Mouse (Mus musculus) brain, embryonic 18.5 days (tissue): ENCODE data around the gene Lmna.

ENCODE experiments used
- DNase-seq: peaks from one replicate; pipeline ENCODE4 v3.0.0-alpha.2; 2012; ENCODE audit warnings: low read depth, low spot score

The Lmna gene

DNA sequence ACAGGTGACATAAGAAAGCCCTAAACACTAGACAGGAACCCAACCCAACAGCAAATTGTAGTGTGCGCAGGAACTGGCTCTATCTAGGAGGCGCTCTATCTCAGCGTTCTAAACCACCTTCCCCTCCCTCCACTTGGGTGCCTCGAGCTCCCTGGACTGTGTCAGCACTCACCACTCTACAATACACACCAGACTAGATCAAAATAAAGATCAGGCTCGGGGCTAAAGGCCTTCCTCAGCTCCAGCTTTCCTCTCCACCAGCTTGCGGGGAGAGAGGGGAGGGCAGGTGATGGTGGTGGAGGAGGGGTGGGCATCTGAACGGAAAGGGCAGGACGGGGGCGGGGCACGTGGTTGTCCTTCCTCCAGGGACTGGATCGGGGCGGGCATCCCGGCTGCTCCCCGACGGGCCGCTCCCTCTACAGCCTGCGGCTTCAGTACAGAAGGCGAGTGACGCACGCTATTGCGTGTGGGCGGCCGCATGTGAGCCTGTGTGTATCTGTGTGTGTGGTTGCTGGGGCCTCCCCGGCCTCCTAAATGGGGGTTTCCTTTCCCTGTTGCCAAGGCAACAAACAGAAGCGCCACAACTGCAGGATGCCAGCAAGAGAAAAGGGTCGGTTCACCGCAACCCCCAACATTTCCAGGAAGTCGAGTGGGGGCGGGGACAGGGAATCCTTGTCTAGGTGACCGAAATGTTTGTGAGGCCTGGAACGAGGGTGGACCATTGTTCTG lies at the start of gene Lmna:
TSS of gene Lmna (minus strand) at position 265 of the 729 bp plus-strand sequence.
- DNase-seq: peak; percentile 78

DNA sequence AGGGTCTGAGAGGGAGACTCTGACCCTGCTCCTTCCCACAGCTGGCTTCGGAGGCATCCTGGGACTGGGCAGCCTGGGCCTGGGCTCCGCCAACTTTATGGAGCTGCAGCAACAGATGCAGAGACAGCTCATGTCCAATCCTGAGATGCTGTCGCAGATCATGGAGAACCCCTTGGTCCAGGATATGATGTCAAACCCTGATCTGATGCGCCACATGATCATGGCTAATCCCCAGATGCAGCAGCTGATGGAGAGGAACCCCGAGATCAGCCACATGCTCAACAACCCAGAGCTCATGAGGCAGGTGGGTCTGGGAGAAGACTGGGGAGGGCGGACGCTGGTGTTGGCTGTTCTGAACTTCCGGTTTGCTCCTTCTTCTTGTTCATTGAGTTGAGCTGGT lies 46.9 kb upstream of the Lmna start:
- no peak for DNase-seq

DNA sequence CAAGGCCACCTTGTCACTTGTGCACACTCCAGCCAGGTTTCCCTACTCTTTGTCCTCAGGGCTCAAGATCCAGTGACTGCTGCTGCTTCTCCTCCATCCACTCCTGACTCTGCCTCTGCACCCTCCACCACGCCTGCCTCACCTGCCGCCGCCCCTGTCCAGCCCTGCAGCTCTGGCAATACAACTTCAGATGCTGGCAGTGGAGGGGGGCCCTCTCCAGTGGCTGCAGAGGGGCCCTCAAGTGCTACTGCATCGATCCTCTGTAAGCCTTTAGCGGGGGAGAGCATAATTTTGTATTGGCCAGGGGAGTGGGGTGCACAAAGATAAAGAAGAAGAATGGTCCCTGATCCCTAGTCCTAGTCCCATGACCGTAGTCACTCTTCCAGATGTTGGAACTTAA lies 46.0 kb upstream of the Lmna start:
- DNase-seq: no peak

DNA sequence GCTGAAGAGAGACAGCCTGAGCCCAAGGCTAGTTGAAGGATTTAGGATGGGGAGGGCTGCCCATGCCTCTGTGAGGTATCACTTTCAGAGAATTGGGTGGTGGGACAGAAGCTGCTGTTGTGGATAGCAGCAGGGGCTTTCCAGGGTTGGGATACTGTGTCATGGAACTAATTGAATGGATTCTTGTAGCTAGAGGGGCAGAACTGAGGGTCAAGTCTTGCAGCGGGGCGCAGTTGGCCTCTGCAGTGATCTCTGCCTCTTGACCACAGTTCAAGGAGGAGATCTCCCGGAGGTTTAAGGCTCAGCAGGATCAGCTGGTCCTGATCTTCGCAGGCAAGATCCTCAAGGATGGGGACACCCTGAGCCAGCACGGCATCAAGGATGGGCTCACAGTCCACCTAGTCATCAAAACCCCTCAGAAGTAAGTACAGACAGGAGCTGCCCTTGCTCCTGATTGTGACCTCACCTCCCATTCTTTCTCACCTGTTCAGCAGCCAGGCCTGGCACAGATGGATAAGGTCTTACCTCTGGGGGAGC lies 45.4 kb upstream of the Lmna start:
- no peak for DNase-seq

DNA sequence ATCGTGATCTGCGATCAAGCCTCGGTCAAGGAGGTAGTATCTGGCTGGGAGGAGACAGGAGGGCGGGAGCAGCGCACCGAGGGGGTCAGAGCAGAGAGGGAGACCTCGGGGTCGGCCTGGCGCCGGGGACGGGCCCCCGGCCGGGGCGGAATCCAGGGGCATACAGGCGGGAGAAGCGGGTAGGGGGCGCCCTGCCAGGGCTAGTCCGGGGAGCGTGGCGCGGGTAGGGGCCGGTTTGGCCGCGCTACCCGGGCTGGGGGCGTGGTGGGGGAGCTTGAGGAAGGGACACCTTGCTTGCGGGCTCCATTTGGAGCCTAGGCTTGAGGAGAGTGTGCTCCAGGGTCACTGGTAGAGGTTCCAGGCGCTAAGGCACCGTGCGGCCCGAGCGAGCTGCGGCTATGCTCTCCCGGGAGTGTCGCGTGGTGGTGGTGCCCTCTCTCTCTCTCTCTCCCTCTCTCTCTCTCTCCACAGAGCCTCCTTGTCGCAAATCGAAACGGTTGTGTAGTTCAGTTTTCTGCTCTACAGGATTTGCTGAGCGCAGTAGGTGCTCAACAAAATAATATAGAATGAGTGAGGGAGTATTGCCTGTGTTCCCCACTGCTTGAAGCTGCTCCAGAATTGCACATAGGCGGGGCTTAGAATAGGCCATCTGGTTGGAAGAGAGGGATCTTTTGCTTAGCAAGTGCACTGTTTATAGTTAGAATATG lies 44.3 kb upstream of the Lmna start:
- DNase-seq: no peak

DNA sequence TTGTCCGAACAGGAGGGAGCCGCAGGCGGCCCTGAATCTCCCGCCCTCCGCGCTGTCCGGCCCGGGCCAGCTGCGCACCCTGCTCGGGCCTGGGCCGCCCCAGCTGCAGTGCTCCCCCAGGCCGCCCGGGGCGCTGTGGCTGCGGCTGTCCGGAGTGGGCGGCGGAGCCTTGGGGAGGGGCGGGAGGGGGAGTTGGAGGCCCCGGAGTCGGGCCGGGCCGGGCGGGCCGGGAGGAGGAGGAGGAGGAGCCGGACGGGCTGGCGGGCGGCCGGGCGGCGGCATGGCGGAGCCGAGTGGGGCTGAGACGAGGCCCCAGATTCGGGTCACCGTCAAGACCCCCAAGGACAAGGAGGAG lies 43.7 kb upstream of the Lmna start, which contains the start of gene Ubqln4:
TSS of gene Ubqln4 (plus strand) at position 234 of the 355 bp plus-strand sequence.
- no peak for DNase-seq

- peak; percentile 96 for DNase-seq
Measured at GRCm38 (mm10) chr3:88552676-88553524, 43.1 kb upstream of the Lmna start, which contains the start of gene Lamtor2. Lamtor2 (minus strand) TSS chr3:88553074.

GRCm38 (mm10) chr3:88552082-88552645 lies 42.4 kb upstream of the Lmna start:
- DNase-seq: no peak

DNA sequence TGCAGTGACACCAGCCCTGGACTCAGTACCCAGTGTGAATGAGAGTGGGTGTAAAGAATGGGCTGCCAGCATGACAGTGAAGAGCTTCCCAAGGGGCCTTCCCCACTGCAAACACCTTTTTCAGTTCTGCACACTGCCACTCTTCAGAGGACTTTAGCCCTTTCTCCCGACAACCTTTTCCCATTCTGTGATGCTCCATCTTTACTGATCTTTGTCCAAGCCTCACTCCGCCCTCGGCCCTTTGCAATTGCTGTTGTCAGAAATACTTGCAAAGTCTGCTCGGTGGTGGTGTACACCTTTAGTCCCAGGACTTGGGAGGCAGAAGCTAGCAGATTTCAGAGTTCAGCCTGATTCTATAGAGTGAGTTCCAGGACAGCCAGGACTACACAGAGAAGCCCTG lies 41.8 kb upstream of the Lmna start:
- DNase-seq: no peak

DNA sequence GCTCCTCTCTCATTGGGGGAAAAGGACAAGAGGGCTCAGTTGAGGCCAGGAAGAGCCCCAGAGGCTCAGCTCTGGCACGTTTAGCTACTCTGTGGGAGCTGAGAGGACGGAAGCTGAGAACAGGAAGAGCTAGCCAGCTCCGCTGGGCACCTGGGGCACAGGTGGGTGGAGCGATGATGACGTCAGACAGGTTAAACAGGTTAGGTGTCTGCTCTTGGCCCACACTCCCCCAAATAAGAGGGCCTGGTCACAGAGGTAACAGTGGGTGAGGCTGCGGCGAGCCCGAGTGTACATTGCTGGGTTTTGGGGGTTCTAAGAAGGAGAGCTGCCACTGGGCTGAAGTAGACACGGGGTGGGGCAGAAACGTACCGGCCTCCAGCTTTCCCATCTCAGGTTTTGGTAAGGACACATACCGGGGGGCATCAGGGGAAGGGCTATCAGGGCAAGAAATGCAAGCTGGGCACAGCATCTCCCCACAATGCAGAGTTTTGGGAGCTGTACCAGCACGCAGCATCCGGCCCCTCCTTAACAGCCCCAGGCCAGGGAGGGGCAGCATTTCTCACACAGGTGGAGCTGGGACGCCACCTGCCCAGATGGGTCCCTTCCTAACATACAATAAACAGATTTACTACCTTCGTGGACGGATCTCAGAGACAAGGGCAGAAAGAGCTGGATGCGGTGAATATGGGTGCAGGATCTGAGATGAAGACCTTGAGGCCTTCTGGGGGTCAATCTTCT lies 38.6 kb upstream of the Lmna start, which contains the start of gene Rab25:
TSS of gene Rab25 (minus strand) at position 121 of the 738 bp plus-strand sequence.
- no peak for DNase-seq

GRCm38 (mm10) chr3:88546674-88547418 lies 37.1 kb upstream of the Lmna start:
- DNase-seq: no peak

DNA sequence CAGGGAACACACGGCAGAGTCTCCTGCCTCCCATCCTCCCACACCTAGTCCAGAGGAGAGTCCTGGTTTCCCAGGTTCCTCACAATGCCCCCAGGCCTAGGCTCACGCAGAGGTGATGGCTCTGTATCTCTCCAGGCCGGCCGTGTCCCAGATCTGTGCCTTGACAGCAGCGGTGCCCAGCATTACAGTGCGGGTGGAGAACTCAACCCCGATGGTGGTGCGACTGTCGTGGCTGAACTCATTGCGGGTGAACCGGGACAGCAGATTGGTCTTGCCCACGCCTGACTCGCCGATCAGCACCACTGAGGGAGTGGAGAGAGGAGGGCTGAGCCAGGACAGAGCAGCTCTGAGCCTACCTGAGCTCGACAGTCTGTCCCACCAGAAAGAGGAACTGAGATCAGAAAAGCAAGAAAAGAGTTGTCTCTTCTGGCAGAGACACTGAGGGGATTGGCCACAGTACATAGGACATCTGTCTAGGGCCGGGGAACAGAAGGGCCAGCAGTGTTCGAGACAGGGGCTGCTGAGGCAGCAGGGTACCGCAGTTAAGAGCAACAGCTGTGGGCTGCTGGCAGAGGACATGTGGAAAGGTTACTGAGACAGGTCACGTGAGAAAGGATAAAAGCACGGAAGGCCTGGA lies 35.3 kb upstream of the Lmna start:
- DNase-seq: no peak

GRCm38 (mm10) chr3:88544514-88544913 lies 34.8 kb upstream of the Lmna start:
- DNase-seq: no peak

- no peak for DNase-seq
Measured at GRCm38 (mm10) chr3:88543651-88544410, 34.1 kb upstream of the Lmna start.

DNA sequence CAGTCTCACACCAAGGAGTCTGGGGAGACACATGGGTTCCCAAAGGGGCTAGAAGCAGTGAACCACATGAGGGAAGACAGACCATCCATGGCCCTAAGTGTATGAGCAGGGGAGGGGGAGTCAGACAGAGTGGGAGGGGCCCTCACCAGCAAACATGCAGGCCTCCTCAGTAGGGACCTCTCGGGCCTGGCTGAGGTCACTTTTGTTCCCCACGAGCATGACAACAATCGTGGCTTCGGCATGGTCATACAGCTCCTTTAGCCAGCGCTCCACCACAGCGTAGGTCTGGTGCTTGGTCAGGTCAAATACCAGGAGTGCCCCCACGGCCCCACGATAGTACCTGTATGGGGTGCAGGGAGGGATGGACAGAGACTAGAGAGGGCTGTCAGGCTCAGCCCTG lies 33.4 kb upstream of the Lmna start:
- DNase-seq: no peak

- DNase-seq: no peak
Measured at GRCm38 (mm10) chr3:88542486-88542885, 32.7 kb upstream of the Lmna start.

DNA sequence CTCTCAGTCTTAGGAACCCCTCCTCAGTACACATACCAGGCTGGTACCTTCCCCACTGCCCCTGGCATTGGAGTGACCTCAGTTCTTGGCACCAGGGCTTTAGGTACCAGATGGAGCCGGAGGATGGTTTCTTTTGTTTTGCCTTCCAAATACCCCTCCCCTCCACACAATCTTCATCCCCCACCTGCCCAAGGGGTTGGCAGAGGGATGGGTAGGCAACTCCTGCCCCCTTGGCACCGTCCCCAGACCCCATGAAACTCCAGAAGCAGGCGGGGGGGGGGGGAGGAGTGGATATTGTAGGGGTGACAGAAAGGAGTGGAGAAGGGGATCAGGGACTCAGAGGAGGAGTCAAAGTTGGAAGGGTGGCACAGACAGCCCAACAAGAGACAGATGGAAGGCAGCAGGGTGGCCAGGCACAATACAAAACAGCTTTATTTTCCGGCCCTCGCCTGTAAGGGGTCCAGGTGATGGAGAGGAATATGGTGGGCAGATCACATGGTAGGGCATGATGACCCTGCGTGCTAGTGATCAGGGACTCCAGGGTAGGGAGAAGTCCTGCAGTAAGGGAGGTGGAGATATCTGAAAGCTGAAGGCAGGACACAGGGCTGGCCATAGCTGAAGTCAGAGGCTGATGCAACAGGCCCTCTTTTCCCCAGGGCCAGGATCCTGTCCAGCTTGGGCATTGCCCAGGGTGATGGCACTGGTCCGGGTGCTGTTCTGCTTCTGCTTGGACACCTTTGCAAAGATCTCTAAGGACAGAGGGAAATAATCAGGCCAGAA lies 32.1 kb upstream of the Lmna start:
- DNase-seq: no peak

DNA sequence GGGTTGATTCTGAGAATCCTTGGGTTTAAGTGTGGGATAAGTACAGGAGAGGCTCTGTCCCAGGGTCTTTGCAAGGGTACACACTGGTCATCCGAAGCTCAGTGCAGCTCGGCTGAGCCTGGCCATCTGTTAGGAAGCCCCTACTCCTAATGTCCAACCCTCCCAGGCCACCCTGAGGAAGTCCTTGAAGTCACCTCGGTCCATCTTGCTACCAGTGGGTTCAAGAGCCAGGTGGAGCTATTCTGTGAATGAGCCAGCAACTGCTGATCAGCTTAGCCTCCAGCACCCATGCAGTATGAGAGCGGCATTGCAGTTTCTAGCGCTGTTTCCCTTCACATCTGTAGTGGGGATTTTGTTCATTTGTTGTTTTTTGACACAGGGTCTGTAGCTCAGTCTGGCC lies 30.3 kb upstream of the Lmna start:
- no peak for DNase-seq
